ENCODE assay signal across 26 mouse cellular contexts in the genomic region with DNA sequence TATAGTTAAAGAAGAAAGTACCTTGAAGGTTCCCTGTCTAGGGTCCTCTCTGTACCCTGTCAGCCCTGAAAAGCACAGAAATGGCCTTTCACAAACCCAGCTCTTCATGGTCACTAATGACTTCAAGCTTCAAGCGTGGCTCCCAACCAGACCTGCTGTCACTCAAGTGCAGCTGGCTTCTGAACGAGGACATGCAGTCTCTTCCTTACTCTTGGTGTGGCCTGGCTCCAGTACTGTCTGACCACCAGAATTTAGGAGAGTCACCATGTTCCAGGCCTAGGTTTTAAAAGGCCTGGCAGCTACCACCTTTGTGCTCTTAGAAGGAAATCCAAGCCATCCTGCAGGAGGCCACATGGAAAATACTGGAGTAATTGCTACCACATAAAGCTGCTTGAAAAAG. TPM values are rescaled to one million over a fixed set of nuclear protein-coding genes. Genes with fewer than 3 reads are reported as not detected.
"Had no signal": no experiment of that assay in that cellular context is flagged by ENCODE, and none has a peak within 500 bp of the region (broad histone marks: within the 10 kb centered on the region; RNA-seq: fewer than 3 reads in every experiment).

No protein-coding gene starts in this region.

- H3K36me3 ChIP-seq: neural tube, embryonic 12.5 days had no signal

- H3K4me3 ChIP-seq: layer of hippocampus, adult 2 months; limb, embryonic 12.5 days; limb, embryonic 15.5 days; lung, embryonic 15.5 days; neural tube, embryonic 12.5 days; neural tube, embryonic 15.5 days had no signal

- H3K9ac ChIP-seq: limb, embryonic 12.5 days; limb, embryonic 15.5 days; liver, embryonic 14.5 days; liver, postnatal 0 days; lung, embryonic 15.5 days; neural tube, embryonic 12.5 days; neural tube, embryonic 15.5 days had no signal

- H3K27me3 ChIP-seq: limb, embryonic 12.5 days; limb, embryonic 15.5 days; lung, embryonic 15.5 days; neural tube, embryonic 12.5 days; neural tube, embryonic 15.5 days had no signal

- DNase-seq: kidney, adult 18-20 months; kidney, adult 9 months; kidney, postnatal 25 days; layer of hippocampus, adult 9-11 months; liver, postnatal 0 days; midbrain, embryonic 14.5 days; right cerebral cortex, adult 18-20 months; right cerebral cortex, postnatal 14 days; right cerebral cortex, postnatal 4 days; spleen, adult 18-20 months; thymus, adult 18-20 months; thymus, postnatal 36 days had no signal

- H3K4me1 ChIP-seq: neural tube, embryonic 12.5 days; neural tube, embryonic 15.5 days had no signal

- ATAC-seq: liver, postnatal 0 days had no signal

- H3K9me3 ChIP-seq: limb, embryonic 12.5 days; limb, embryonic 15.5 days; lung, embryonic 15.5 days; neural tube, embryonic 12.5 days; neural tube, embryonic 15.5 days had no signal

- H3K4me2 ChIP-seq: limb, embryonic 12.5 days; limb, embryonic 15.5 days; liver, embryonic 11.5 days; lung, embryonic 15.5 days; midbrain, embryonic 11.5 days; neural tube, embryonic 12.5 days; neural tube, embryonic 15.5 days had no signal

- H3K27ac ChIP-seq: kidney, postnatal 0 days; layer of hippocampus, adult 2 months; limb, embryonic 12.5 days; limb, embryonic 15.5 days; liver, embryonic 14.5 days; lung, embryonic 15.5 days; neural tube, embryonic 12.5 days; neural tube, embryonic 15.5 days had no signal

RNA-seq across cellular contexts. Expression of a gene that starts 24.8 kb away (rescaled TPM):
- total RNA-seq: megakaryocyte progenitor cell, adult 5-6 weeks; megakaryocyte-erythroid progenitor cell, adult 5-6 weeks had no signal
- polyA plus RNA-seq: large intestine, adult 2 months; liver, embryonic 11.5 days; liver, embryonic 14.5 days; liver, postnatal 0 days; stomach, embryonic 16.5 days had no signal
